Mouse (Mus musculus) cerebellum, adult 11-12 months (tissue): ENCODE data around the gene Olfr935.

Source experiments
- DNase-seq: peaks from one replicate; pipeline ENCODE4 v3.0.0; 2022

Gene Olfr935

DNA sequence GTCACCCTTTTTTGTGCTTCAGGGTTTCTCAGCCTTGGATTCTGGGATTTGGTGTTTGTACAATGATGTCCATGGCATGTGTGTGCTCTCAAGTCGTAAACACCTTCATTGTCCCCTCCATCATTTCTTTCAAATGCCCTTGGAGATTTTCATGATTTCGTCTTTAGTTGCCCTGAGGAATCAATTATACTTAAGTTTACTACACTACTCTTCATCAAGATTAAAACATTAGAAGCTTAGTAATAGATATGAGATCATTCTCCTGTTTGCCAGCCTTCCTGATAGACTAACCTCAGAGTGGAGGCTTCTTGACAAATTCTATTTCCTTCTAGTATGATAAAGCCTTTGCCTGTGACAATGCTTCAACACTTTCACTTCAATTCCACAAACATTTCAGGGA, at the start of gene Olfr935:
TSS of gene Olfr935 (minus strand) at position 101 of the 400 bp plus-strand sequence.
- no peak for DNase-seq

DNA sequence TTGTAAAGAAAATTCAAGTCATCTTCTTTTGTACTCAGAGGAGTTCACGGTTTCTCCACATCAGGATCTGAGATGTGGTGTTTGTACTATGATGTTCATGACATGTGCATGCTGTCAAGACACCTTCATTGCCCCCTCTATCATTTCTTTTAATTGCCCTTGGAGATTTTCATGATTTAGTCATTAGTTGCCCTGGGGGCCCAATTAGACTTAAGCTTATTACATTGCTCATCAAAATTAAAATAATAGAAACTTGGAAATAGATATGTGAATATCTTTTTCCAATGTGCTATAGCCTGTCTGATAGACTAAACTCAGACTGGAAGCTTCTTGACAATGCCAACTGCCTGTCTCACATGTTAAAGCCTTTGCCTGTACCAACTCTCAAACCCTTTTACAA, 23.8 kb upstream of the Olfr935 start, which contains the start of gene Olfr146:
TSS of gene Olfr146 (minus strand) at position 101 of the 400 bp plus-strand sequence.
- DNase-seq = no peak

DNA sequence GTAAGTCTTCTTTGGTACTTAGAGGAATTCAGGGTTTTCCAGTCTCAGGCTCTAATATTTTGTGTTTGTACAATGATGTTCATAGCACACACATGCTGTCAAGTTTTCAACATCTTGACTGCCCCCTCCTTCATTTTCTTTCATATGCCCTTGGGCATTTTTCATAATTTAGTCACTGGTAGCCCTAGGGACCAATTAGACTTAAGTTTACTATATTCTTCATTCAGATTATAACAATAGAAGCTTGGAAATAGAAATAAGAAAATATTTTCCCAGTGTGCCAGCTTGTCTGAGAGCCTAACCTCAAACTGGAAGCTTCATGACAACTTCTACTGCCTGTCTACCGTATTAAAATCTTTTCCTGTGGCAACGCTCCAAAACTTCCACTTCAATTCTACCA, 11.3 kb downstream of the Olfr935 start, which contains the start of gene Olfr934:
TSS of gene Olfr934 (minus strand) at position 101 of the 400 bp plus-strand sequence.
- no peak for DNase-seq

DNA sequence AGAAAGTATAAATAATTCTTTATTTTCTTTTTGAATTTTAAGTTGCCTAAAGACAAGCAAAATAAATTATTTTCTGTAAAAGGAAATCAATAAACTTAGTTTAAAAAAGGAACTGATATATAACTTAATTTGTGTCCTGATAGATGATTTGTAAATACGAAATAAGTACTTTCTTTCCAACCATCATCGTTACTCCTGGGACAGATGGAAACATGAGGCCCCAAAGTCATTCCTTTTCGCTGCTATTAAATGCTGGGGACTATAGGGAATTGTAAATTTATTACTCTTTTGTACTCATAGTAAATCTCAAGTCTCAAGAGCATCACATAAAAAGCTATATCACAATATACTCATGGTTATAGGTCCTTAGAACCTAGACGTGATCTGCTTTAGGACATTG, 27.5 kb downstream of the Olfr935 start, which contains the start of gene Olfr933:
TSS of gene Olfr933 (plus strand) at position 301 of the 400 bp plus-strand sequence.
- DNase-seq = no peak

DNA sequence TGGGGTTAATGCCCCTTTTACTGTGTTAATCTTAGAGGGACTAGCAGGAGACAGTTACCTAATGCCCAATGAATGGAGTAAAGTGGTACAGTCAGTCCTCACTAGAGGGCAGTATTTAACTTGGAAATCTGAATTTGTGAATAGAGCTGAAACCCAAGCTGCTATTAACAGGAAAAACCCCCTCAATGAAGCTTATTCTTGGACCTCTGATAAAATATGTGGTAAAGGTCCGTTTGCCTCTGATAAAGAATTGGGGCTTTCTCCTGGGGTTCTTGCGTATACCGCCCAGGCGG, 45.4 kb downstream of the Olfr935 start:
- no peak for DNase-seq

DNA sequence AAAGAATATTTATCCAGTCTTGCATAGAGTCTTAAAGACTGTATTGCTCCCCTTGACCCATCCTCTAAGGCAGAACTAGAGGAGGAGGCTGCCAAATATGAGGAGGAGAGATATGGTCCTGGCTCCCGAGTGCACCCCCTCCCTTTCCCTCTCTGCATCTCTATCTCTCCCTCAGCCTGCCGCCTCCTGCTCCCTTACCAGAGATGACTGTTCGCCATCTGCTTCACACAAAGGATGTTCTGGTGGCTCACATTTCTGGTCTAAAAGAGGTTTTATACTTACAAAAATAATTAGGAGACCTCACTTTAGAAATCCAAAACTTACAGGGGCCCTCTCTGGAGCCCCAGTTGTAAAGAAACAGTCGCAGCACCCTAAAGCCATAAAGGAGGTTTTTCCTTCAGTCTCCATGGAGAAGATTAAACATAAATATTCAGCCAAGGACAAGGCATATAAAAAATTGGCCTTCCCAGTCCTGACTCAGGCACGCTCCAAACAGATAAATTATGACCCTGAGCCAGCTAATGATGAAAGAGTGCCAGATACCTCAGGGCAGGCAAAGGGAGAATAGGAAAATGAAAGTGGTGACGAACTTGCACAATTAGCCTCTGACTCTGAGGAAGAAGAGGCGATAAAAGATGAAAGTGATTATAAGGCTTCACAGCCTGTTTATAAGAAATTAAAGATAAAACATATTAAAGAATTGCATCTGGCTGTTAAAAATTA, 45.9 kb downstream of the Olfr935 start:
- DNase-seq = no peak
